In the genomic region with DNA sequence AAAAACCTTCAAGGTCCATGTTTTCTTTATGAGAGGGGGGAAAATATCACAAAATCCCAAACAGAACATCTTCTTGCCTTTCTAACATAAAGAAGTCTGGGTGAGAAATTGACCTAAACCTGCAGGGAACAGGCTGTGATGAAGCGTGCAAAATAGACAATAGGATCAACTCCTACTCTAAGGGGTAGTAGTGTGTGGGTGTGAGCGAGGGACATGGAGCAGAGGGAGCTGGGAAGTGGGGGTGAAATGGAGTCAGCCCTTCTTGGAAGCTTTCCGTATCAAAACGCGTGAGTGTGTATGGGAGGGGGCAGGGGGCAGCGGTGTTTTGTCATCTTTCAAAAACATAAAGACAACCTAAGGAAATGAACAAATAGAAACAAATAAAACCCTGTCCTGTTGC, we compare ENCODE assay signal across 11 mouse cellular contexts. TPM values are rescaled to one million over a fixed set of nuclear protein-coding genes. Genes with fewer than 3 reads are reported as not detected.
DNase-seq lines count a peak whose midpoint lies in the region; ATAC-seq and TF ChIP-seq lines count a peak whose summit lies in the region.
"Had no signal": no experiment of that assay in that cellular context is flagged by ENCODE, and none has a peak within 500 bp of the region (broad histone marks: within the 10 kb centered on the region; RNA-seq: fewer than 3 reads in every experiment).

No protein-coding gene starts in this region.

- H3K9me3 ChIP-seq in embryonic facial prominence, embryonic 15.5 days (replicated peaks) = no peaks in the 10 kb centered on the region
- no peaks in the 10 kb centered on the region for H3K9me3 ChIP-seq in hindbrain, embryonic 14.5 days (ENCODE audit: control insufficient read depth, low read length)
- no peaks in the 10 kb centered on the region for H3K9me3 ChIP-seq in neural tube, embryonic 12.5 days
- H3K9me3 ChIP-seq: G1E had no signal

- no peak overlapping the region for H3K9ac ChIP-seq in embryonic facial prominence, embryonic 15.5 days
- H3K9ac ChIP-seq in hindbrain, embryonic 14.5 days = peak overlapping the region; percentile 87; the same call in 1 of the 2 replicates
- H3K9ac ChIP-seq in neural tube, embryonic 12.5 days = peak overlapping the region; percentile 62; the same call in 1 of the 2 replicates

- H3K27me3 ChIP-seq in embryonic facial prominence, embryonic 15.5 days = peaks cover 35% of the 10 kb centered on the region
- H3K27me3 ChIP-seq in hindbrain, embryonic 14.5 days (ENCODE audit: control insufficient read depth, insufficient read depth, low read length) = no peaks in the 10 kb centered on the region
- peaks cover 10% of the 10 kb centered on the region for H3K27me3 ChIP-seq in neural tube, embryonic 12.5 days (replicated peaks)

- TF ChIP-seq CTCF in layer of hippocampus, adult 2 months (conservative IDR thresholded peaks at IDR 0.05) = no peak

- 35% methylated on average over 6 of the region's 6 CpGs for WGBS in embryonic facial prominence, embryonic 15.5 days
- 36% methylated on average over 6 of the region's 6 CpGs for WGBS in hindbrain, embryonic 14.5 days
- WGBS in neural tube, embryonic 12.5 days = 52% methylated on average over 6 of the region's 6 CpGs

- peaks cover 9% of the 10 kb centered on the region for H3K4me1 ChIP-seq in embryonic facial prominence, embryonic 15.5 days
- no peaks in the 10 kb centered on the region for H3K4me1 ChIP-seq in hindbrain, embryonic 14.5 days (replicated peaks; ENCODE audit: control insufficient read depth, insufficient read depth, low read length)
- H3K4me1 ChIP-seq in neural tube, embryonic 12.5 days = 0 out of 2 replicates have a peak, but pooled peaks cover 4% of the 10 kb centered on the region

- peak overlapping the region; percentile 98 for H3K27ac ChIP-seq in layer of hippocampus, adult 2 months
- no peak overlapping the region for H3K27ac ChIP-seq in embryonic facial prominence, embryonic 15.5 days (replicated peaks)
- H3K27ac ChIP-seq in hindbrain, embryonic 14.5 days = no peak overlapping the region
- no peak overlapping the region for H3K27ac ChIP-seq in neural tube, embryonic 12.5 days

- ATAC-seq in embryonic facial prominence, embryonic 15.5 days (ENCODE audit: insufficient number of reproducible peaks, low FRiP score, low TSS enrichment, low read depth) = no peak
- 0 out of 2 replicates have a peak, but pooled peaks have one; percentile 32 for ATAC-seq in hindbrain, embryonic 14.5 days (ENCODE audit: low FRiP score)
- peak; percentile 51; the same call in 1 of the 2 replicates for ATAC-seq in neural tube, embryonic 12.5 days (ENCODE audit: low FRiP score, low read depth)

- DNase-seq in layer of hippocampus, adult 2 months (ENCODE audit: low spot score in 2 of 2) = no peak
- no peak for DNase-seq in layer of hippocampus, postnatal 36 days
- DNase-seq in hindbrain, embryonic 14.5 days (ENCODE audit: low spot score) = no peak
- DNase-seq in adrenal gland, postnatal 36 days = no peak
- no peak for DNase-seq in adrenal gland, adult (ENCODE audit: inconsistent age in 2 of 2, low spot score in 1 of 2)
- DNase-seq: thymus, postnatal 4 days had no signal

- H3K4me2 ChIP-seq in embryonic facial prominence, embryonic 15.5 days (replicated peaks) = peak overlapping the region; percentile 70; the same call in 1 of the 2 replicates
- peak overlapping the region; percentile 97 for H3K4me2 ChIP-seq in hindbrain, embryonic 14.5 days (replicated peaks)
- H3K4me2 ChIP-seq in neural tube, embryonic 12.5 days (replicated peaks) = peak overlapping the region; percentile 94

- peak overlapping the region; percentile 71 for H3K4me3 ChIP-seq in layer of hippocampus, adult 2 months
- 0 out of 2 replicates have a peak overlapping the region, but pooled peaks have one; percentile 39 for H3K4me3 ChIP-seq in embryonic facial prominence, embryonic 15.5 days (replicated peaks)
- H3K4me3 ChIP-seq in hindbrain, embryonic 14.5 days (replicated peaks; ENCODE audit: low read length) = peak overlapping the region; percentile 55
- no peak overlapping the region for H3K4me3 ChIP-seq in neural tube, embryonic 12.5 days

- no peaks in the 10 kb centered on the region for H3K36me3 ChIP-seq in embryonic facial prominence, embryonic 15.5 days
- H3K36me3 ChIP-seq in hindbrain, embryonic 14.5 days (replicated peaks; ENCODE audit: control insufficient read depth, insufficient read depth) = no peaks in the 10 kb centered on the region
- H3K36me3 ChIP-seq in neural tube, embryonic 12.5 days = no peaks in the 10 kb centered on the region
- H3K36me3 ChIP-seq: G1E had no signal

RNA-seq across cellular contexts. Expression of gene Npy5r, which starts 0.5 kb away (rescaled TPM):
- 10 to 100 TPM; 10.1 to 10.9 TPM for total RNA-seq in layer of hippocampus, adult 2 months (2021)
- 10 to 100 TPM in 1 of 2 experiments, 1 to 10 TPM in 1; 9.0 to 10.1 TPM for total RNA-seq in layer of hippocampus, postnatal 36 days (2021)
- polyA plus RNA-seq in embryonic facial prominence, embryonic 15.5 days (2015; fragmentation: Nextera tagmentation; extraction: Ambion mirVana) = not detected in 2 replicates
- 1.3 and 2.5 TPM in 2 replicates for polyA plus RNA-seq in hindbrain, embryonic 14.5 days (2014; fragmentation: Nextera tagmentation; extraction: Ambion mirVana)
- polyA plus RNA-seq in neural tube, embryonic 12.5 days (2016; fragmentation: Nextera tagmentation; extraction: Ambion mirVana) = 0.52 and 0.57 TPM in 2 replicates
- under 1 TPM in 1 of 2 experiments, not detected in 1; 0.13 TPM for total RNA-seq in adrenal gland, postnatal 36 days (2021)
- total RNA-seq: G1E; hematopoietic stem cell, adult 5-6 weeks; megakaryocyte, adult 5-6 weeks had no signal
- polyA plus RNA-seq: G1E had no signal

RNA-seq across cellular contexts. Expression of gene Npy1r, which starts 8.6 kb away (rescaled TPM):
- total RNA-seq in layer of hippocampus, adult 2 months (2021) = 10 to 100 TPM; 28.9 to 30.6 TPM
- total RNA-seq in layer of hippocampus, postnatal 36 days (2021) = 10 to 100 TPM; 27.6 to 29.9 TPM
- 2.8 and 2.9 TPM in 2 replicates for polyA plus RNA-seq in embryonic facial prominence, embryonic 15.5 days (2015; fragmentation: Nextera tagmentation; extraction: Ambion mirVana)
- 9.0 and 9.7 TPM in 2 replicates for polyA plus RNA-seq in hindbrain, embryonic 14.5 days (2014; fragmentation: Nextera tagmentation; extraction: Ambion mirVana)
- 3.4 and 4.8 TPM in 2 replicates for polyA plus RNA-seq in neural tube, embryonic 12.5 days (2016; fragmentation: Nextera tagmentation; extraction: Ambion mirVana)
- 1 to 10 TPM; 2.9 to 3.3 TPM for total RNA-seq in adrenal gland, postnatal 36 days (2021)
- total RNA-seq: hematopoietic stem cell, adult 5-6 weeks; megakaryocyte, adult 5-6 weeks had no signal
- polyA plus RNA-seq: G1E had no signal

Comparison
In these comparisons a context has a peak if more than half of its experiments do, and no peak if none do; other contexts are left out.
1. RNA of gene Npy5r, which starts 0.5 kb away (total RNA-seq): 10.1 to 10.9 TPM in layer of hippocampus, adult 2 months and 9.0 to 10.1 TPM in layer of hippocampus, postnatal 36 days; 0.13 TPM in adrenal gland, postnatal 36 days; every median in the first group is over 4 times any median in the second.
2. RNA of gene Npy1r, which starts 8.6 kb away (total RNA-seq): 28.9 to 30.6 TPM in layer of hippocampus, adult 2 months and 27.6 to 29.9 TPM in layer of hippocampus, postnatal 36 days; 2.9 to 3.3 TPM in adrenal gland, postnatal 36 days; every median in the first group is over 4 times any median in the second.
3. Peak in every context shown above with its lines, with median percentiles within 50 percentile points of each other: H3K4me2 ChIP-seq.